Mouse (Mus musculus) stomach, postnatal 0 days (tissue): Measurements from ENCODE around the gene Metap1. TPM values are rescaled to one million over a fixed set of nuclear protein-coding genes. Genes with fewer than 3 reads are reported as not detected.

ENCODE experiments used
- ATAC-seq: fragments of 200-750 bp; cut with Nextera tagmentation; 2 replicates; pipeline ENCODE4 v1.8.0; 2017; ENCODE audit not compliant: low FRiP score, low TSS enrichment
- DNase-seq: peaks from one replicate; pipeline ENCODE4 v3.0.0-alpha.2; 2016; ENCODE audit warnings: low spot score
- H3K27ac ChIP-seq: fragments of 300-500 bp; sonication (generic); replicated peaks from 2 replicates; pipeline ENCODE4 v1.5.1; 2014; ENCODE audit warnings: mild to moderate bottlenecking, control low read depth
- H3K27me3 ChIP-seq: fragments of 300-500 bp; sonication (generic); 2 replicates; pipeline ENCODE4 v1.6.1; 2014; ENCODE audit warnings: low read length; ENCODE audit not compliant: control insufficient read depth, insufficient read depth
- H3K36me3 ChIP-seq: fragments of 300-500 bp; sonication (generic); 2 replicates; pipeline ENCODE4 v1.6.1; 2014; ENCODE audit warnings: low read length, mixed read lengths; ENCODE audit not compliant: control insufficient read depth, insufficient read depth
- H3K4me1 ChIP-seq: fragments of 300-500 bp; sonication (generic); replicated peaks from 2 replicates; pipeline ENCODE4 v1.6.1; 2014; ENCODE audit warnings: antibody characterized with exemption; ENCODE audit not compliant: control insufficient read depth, insufficient read depth
- H3K4me2 ChIP-seq: fragments of 300-500 bp; sonication (generic); replicated peaks from 2 replicates; pipeline ENCODE4 v1.6.1; 2014; ENCODE audit warnings: low read depth, mild to moderate bottlenecking, control low read depth, moderate library complexity
- H3K4me3 ChIP-seq: fragments of 300-500 bp; sonication (generic); 2 replicates; pipeline ENCODE4 v1.5.1; 2014; ENCODE audit warnings: low read depth, low read length, control low read depth
- H3K9ac ChIP-seq: fragments of 300-500 bp; sonication (generic); 2 replicates; pipeline ENCODE4 v1.6.1; 2014; ENCODE audit warnings: mild to moderate bottlenecking, low read length, control low read depth, mixed read lengths
- H3K9me3 ChIP-seq: fragments of 300-500 bp; sonication (generic); 2 replicates; pipeline ENCODE4 v1.6.1; 2016; ENCODE audit warnings: low read length; ENCODE audit not compliant: control insufficient read depth
- CTCF ChIP-seq: IDR thresholded peaks from 2 replicates; pipeline ENCODE4 v1.5.1; 2016; ENCODE audit warnings: antibody characterized with exemption, low read depth, mild to moderate bottlenecking, moderate library complexity
- EP300 ChIP-seq: optimal IDR thresholded peaks from 2 replicates; pipeline ENCODE3; 2016; ENCODE audit warnings: antibody characterized with exemption
- WGBS: fragments of 180-500 bp; shearing (Covaris S2); extraction: QIAGEN DNeasy Blood & Tissue Kit; methylation state at CpG from one replicate; pipeline ENCODE4 v1.1.7; 2014; 5-methylcytosine and 5-hydroxymethylcytosine counted together
- polyA plus RNA-seq: library from polyadenylated mRNA; unstranded; fragments of >200 nt; fragmentation: Nextera tagmentation; extraction: Ambion mirVana; gene quantifications from 2 replicates; pipeline ENCODE4 v1.2.1, GENCODE M21; 2015

Gene Metap1
- polyA plus RNA-seq, 1 experiment from 2014 or later, result 34.1 TPM

- Histone ChIP-seq H3K27me3 (no peaks in the 10 kb centered on the region), H3K4me3 (no peak overlapping the region), H3K36me3 (no peaks in the 10 kb centered on the region), H3K4me2 (no peak overlapping the region), H3K27ac (no peak overlapping the region), H3K9ac (no peak overlapping the region), H3K4me1 (no peaks in the 10 kb centered on the region), H3K9me3 (no peaks in the 10 kb centered on the region)
- TF ChIP-seq EP300 (no peak), CTCF (no peak)
- ATAC-seq (no peak), DNase-seq (no peak)
- WGBS, result 80% methylated on average over 5 of the region's 5 CpGs
These were observed 21.2 kb upstream of the Metap1 start for GRCm38 (mm10) chr3:138510471-138510870.

DNA sequence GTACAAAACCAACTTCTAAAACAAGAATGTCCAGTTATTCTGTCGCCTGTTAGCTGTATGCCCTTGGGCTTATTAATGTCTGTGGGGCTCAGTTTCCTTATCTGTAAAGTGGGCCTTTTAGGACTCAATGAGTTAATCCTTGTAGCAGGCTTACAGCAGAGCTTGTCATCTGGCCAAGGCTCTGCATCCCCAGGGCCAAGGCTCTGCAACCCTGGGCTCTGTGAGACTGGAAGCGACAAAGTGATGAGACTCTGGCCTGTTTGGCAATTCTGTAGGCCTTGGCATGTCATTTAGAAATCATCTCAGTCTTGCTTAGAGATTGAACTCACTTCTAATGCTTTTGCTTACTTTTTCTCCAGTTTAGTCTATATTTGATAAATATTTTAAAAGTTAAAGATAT, 20.3 kb upstream of the Metap1 start:
- TF ChIP-seq EP300 (no peak), CTCF (no peak)
- no peak for ATAC-seq
- no peak overlapping the region for H3K9ac ChIP-seq
- no peaks in the 10 kb centered on the region for H3K27me3 ChIP-seq
- H3K9me3 ChIP-seq, result no peaks in the 10 kb centered on the region
- WGBS, result 86% methylated on average over 2 of the region's 2 CpGs
- H3K27ac ChIP-seq, result no peak overlapping the region
- no peak for DNase-seq
- no peak overlapping the region for H3K4me2 ChIP-seq
- no peaks in the 10 kb centered on the region for H3K36me3 ChIP-seq
- H3K4me3 ChIP-seq, result no peak overlapping the region
- no peaks in the 10 kb centered on the region for H3K4me1 ChIP-seq

GRCm38 (mm10) chr3:138506749-138507148, 17.4 kb upstream of the Metap1 start:
- Histone ChIP-seq H3K27me3 (no peaks in the 10 kb centered on the region), H3K36me3 (no peaks in the 10 kb centered on the region), H3K4me2 (no peak overlapping the region), H3K9ac (no peak overlapping the region), H3K4me1 (no peaks in the 10 kb centered on the region), H3K4me3 (no peak overlapping the region), H3K9me3 (no peaks in the 10 kb centered on the region), H3K27ac (no peak overlapping the region)
- peak; percentile 77 for TF ChIP-seq CTCF
- no peak for TF ChIP-seq EP300
- WGBS, result 52% methylated on average over 6 of the region's 6 CpGs
- ATAC-seq (no peak), DNase-seq (peak; percentile 25)

GRCm38 (mm10) chr3:138503754-138504153, 14.4 kb upstream of the Metap1 start:
- no peak for TF ChIP-seq EP300
- TF ChIP-seq CTCF, result no peak
- Histone ChIP-seq H3K4me1 (no peaks in the 10 kb centered on the region), H3K27me3 (no peaks in the 10 kb centered on the region), H3K4me2 (no peak overlapping the region), H3K27ac (no peak overlapping the region), H3K9me3 (no peaks in the 10 kb centered on the region), H3K36me3 (no peaks in the 10 kb centered on the region), H3K4me3 (no peak overlapping the region), H3K9ac (no peak overlapping the region)
- no peak for ATAC-seq
- no peak for DNase-seq
- 80% methylated on average over 11 of the region's 11 CpGs for WGBS

DNA sequence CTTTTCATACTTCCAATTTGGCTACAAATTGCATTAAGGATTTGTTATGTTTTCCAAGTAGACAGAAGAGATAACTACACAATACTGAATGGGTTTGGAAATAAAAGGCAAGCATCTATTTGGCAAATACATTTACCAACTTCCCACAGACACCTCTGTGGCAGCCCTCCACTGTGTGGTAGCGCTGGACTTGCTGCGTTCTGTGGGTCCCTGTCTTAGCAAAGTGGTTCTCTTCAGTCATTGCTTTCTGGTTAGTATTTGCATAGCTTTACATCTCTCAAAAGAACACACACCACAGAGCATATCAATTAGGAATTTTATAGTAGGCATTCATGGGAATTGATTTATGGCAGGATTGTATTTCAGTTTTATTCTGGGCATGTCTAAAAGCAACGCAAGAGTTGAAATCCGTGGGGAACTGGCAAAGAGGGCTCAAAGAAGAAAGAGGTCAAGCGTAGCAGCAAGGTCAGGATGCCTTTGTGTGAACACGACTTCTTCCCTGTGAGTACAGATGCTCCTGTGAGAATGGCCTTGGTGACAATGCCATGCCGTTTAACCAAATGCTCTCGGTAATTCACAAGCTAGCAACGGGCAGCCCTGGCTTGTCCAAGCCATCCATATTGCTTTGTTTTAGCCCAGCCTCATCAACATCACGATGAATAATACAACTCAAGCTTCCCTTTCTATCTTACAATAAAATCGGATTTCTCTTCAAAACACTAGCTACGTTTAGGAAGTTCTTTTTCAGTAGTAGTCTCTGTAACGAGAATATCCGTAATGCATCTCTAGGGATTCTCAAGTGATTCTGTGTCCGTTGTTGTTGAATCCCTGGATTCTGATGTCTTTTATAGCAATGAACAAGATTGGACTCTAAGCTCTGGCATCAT, 10.8 kb upstream of the Metap1 start:
- Histone ChIP-seq H3K9ac (no peak overlapping the region), H3K9me3 (no peaks in the 10 kb centered on the region), H3K27me3 (no peaks in the 10 kb centered on the region), H3K4me2 (no peak overlapping the region), H3K36me3 (no peaks in the 10 kb centered on the region), H3K27ac (no peak overlapping the region), H3K4me3 (no peak overlapping the region), H3K4me1 (no peaks in the 10 kb centered on the region)
- TF ChIP-seq EP300 (no peak), CTCF (no peak)
- DNase-seq (no peak), ATAC-seq (no peak)
- WGBS, result 66% methylated on average over 15 of the region's 15 CpGs

DNA sequence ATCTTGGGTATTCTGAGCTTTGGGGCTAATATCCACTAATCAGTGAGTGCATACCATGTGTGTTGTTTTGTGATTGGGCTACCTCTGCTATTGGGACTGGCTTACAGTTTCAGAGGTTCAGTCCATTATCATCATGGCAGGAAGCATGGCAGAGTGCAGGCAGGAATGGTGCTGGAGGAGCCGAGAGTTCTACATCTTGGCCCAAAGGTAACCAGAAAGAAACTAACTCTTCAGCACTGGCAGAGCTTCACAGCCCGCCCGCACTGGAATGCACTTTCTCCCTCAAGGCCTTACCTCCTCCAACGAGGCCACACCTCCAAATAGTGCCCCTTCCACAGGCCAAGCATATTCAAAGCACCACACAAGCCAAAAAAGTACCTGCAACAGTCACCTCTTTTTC, 9.4 kb upstream of the Metap1 start:
- Histone ChIP-seq H3K4me3 (no peak overlapping the region), H3K4me1 (no peaks in the 10 kb centered on the region), H3K9me3 (no peaks in the 10 kb centered on the region), H3K4me2 (no peak overlapping the region), H3K27me3 (no peaks in the 10 kb centered on the region), H3K36me3 (no peaks in the 10 kb centered on the region), H3K9ac (no peak overlapping the region), H3K27ac (no peak overlapping the region)
- DNase-seq (no peak), ATAC-seq (no peak)
- WGBS, result 56% methylated on average over 4 of the region's 4 CpGs
- TF ChIP-seq CTCF (no peak), EP300 (no peak)
